Mouse (Mus musculus): ENCODE measurements around the gene Slc26a5.
A peak's percentile ranks its signal among the peaks of the same experiment; 100 is the strongest.

Slc26a5 gene

DNA sequence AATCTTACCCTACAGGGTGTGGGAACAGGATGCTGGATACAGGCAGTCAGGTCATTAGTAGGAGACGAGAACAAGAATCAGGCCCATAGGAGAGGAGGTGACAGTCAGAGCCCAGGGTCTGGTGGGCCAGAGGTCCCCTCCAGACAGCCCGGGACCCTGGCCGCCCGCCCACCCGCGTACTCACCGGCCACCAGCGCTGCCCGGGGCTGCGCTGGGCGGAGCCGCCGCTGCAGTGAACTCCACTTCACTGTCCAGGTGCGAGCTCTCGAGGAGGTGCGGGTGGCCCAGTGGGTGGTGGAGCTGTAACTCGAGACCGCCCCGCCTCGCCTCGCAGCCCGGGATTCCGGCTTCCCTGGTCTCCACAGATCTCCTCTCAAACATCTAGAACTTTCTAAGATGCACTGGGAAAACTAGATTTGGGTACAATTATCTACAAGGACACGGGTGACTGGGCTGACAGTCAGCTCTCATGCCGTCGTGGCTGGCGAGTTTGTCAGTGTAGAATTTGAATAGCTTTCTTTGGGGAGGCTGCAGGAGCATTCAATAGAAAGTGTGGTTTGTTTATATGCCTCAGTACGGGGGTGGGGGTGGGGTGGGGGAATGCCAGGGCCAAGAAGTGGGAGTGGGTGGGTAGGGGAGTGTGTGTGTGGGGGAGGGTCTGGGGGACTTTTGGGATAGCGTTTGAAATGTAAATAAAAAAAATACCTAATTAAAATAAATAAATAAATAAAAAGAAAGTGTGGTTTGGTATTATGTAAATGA lies at the start of gene Slc26a5:
Gene Slc26a5, minus strand, starts transcription at position 259 of the 762 bp plus-strand sequence.
- peak; percentile 43 for DNase-seq (ENCODE audit: low spot score)

- no peak for DNase-seq (ENCODE audit: low spot score)
These were observed 49.4 kb upstream of the Slc26a5 start for GRCm38 (mm10) chr5:21914776-21915175.

DNA sequence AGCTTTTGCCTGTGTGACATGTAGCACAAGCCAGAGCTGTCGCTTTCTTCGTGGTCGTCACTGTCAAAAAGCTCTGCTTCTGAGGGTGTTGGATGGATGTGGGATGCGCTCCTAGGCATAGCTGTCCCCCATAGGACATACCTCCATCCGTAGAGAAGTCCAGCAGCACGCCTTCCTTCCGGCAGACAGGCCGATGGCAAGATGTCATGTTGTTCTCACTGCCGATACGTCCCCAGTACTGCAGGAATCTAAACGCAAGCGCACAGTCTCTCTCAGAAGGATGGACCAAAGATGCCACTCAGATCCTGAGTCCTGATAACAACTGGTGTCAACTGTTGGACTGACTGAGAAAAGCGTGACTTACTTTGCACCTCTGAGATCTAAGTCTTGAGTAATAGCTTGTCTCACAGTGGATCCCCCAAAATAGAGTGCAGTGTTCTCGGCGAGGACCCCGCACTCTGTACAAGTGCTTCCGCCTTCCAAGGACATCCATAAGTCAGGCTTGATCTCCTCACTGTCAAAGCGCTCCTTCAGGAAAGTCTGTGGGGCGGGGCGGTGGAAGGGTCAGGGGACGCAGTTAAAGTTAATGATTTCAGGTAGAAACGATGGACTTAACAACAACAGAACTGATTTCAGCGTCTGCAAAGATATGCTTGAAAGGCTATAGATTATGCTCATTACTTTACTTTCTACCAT lies 47.6 kb upstream of the Slc26a5 start:
- DNase-seq (ENCODE audit: low spot score), result no peak

DNA sequence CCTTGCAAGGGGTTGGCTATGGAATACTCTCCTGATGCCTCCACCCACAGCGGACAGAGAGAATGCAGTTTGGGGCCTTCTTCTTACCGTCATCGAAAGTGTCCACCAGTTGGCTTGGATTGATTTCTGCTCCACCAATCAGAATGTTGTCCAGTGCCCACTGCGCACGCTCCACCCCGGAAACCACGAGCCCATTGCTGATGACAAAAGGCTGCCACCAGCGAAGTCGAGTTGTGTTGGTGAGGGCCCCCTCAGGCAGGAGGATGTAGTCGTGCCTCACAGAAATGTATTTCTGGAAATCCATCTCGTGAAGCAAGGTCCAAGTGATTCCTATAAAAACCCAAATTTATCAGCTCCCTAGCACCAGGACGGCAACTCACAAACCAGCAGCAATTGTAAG lies 45.3 kb upstream of the Slc26a5 start:
- DNase-seq (ENCODE audit: low spot score), result no peak

GRCm38 (mm10) chr5:21909713-21910112 lies 44.3 kb upstream of the Slc26a5 start:
- no peak for DNase-seq (ENCODE audit: low spot score)

DNA sequence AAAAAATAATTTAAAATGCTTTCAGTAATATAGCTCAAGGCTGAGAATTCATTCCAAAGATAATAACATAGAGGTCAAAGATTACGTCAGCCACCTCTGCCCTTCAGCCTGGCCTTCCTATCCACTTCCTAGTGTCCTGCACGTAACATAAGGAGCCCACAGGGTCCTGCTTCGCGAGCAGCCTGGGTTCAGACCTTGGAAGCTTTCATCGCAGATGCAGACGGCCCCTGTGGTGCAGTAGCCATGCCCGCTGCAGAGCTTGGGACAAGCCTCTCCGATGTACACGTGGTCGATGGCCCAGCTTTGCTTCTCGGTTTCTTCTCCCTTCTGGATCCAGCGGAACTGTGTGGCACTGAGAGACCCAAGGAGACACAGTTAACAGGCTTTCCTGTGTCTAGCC lies 36.0 kb upstream of the Slc26a5 start:
- DNase-seq (ENCODE audit: low spot score), result no peak

GRCm38 (mm10) chr5:21900891-21901290 lies 35.5 kb upstream of the Slc26a5 start:
- DNase-seq (ENCODE audit: low spot score), result no peak

- DNase-seq (ENCODE audit: low spot score), result no peak
These were observed 33.5 kb upstream of the Slc26a5 start for GRCm38 (mm10) chr5:21898875-21899274.

DNA sequence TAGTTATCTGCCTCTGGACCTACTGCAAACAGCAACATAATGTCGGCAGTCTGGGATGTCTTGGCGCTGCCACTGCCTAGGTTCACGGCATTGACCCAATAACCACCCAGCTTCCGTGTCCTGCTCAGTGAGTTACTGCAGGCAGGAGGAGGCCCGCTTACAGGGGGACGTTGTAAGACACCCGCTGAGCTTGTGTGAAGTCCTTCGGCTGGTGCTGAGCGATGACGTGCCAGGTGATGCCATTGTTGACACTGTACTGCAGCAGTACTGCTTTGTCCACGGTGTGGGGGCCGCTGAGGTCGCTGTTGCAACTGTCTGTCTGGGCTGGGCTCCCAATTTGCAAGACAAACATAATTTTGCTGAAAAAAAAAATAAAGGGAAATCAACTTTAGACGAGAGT lies 31.2 kb upstream of the Slc26a5 start:
- DNase-seq (ENCODE audit: low spot score), result no peak

GRCm38 (mm10) chr5:21894168-21894567 lies 28.8 kb upstream of the Slc26a5 start:
- no peak for DNase-seq (ENCODE audit: low spot score)

GRCm38 (mm10) chr5:21866750-21867149 lies 1.3 kb upstream of the Slc26a5 start:
- no peak for DNase-seq (ENCODE audit: low spot score)

DNA sequence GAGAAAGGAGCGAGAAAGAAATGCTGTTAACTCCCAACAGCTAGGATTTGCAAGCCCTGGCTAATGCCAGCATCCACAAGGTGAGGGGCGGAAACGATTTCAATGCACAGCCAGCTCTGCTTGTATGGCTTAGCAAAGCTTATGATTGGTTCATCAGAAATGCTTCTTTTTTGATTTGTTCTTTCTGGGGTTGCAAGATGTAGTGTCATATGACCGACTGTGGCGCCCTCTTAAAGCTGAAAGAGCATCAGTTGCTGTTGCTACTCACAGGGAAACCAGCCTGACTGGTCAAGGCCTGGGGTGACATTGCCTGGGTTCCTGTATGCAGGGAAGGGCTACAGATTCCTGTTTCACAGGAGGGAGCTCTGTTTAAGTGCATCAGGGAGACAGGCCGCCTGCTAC lies 908 bp upstream of the Slc26a5 start:
- peak; percentile 41 for DNase-seq (ENCODE audit: low spot score)

DNA sequence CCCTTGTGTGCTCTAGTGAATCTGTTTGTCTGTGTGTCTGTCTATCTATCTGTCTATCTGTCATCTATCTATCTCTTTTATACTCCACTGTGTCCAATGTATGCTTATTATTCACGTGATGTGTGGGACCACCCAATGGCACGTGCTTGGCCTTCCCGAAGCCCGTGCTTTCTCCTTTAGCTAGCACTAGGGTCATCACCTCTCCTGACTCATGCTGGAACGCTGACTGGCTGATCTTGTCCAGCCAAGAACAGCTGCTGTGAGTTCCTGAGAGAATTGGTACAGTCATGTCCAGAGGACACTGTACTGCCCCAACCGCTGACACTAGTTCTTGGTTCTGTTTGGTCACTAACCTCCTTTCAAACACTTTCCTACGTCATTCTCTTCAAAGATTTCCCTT lies 6.8 kb downstream of the Slc26a5 start:
- DNase-seq (ENCODE audit: low spot score), result no peak

- DNase-seq (ENCODE audit: low spot score), result peak; percentile 45
These were observed 13.6 kb downstream of the Slc26a5 start for GRCm38 (mm10) chr5:21851679-21852340.

GRCm38 (mm10) chr5:21847438-21847837 lies 18.0 kb downstream of the Slc26a5 start:
- no peak for DNase-seq (ENCODE audit: low spot score)

- no peak for DNase-seq (ENCODE audit: low spot score)
These were observed 18.7 kb downstream of the Slc26a5 start for GRCm38 (mm10) chr5:21846616-21847290.

DNA sequence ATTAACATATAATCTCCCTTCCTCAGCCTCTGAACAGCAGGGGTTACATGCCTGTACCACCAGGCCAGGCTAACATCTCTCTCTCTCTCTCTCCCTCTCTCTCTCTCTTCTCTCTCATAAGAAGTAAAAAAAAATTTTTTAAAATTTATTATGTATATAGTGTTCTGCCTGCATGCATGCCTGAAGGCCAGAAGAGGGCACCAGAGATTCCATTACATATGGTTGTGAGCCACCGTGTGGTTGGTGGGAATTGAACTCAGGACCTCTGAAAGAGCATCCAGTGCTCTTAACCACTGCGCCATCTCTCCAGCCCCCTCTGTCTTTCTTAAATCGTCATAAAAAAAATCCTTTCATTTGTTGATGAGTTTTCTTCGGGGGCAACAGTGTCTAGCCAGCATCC lies 20.7 kb downstream of the Slc26a5 start:
- DNase-seq (ENCODE audit: low spot score), result peak; percentile 16

DNA sequence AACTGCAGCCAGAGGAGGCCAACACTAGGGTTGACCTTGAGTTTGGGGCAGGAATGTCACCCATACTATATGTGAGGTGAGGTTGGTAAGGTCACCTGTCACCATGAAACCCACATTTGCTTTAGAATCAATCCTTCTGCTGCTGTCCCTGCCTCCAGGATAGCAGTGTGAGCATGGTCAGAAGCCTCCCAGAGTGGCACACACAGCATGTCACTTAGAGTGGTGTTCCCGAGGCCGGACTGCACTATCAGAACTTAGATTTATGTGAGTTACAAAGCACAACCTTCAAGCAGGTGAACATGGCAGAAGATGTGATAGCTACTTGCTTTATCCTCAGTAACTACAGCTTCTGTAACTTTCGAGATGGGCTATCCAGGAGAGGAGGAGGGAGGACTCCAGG lies 33.6 kb downstream of the Slc26a5 start:
- no peak for DNase-seq (ENCODE audit: low spot score)

DNA sequence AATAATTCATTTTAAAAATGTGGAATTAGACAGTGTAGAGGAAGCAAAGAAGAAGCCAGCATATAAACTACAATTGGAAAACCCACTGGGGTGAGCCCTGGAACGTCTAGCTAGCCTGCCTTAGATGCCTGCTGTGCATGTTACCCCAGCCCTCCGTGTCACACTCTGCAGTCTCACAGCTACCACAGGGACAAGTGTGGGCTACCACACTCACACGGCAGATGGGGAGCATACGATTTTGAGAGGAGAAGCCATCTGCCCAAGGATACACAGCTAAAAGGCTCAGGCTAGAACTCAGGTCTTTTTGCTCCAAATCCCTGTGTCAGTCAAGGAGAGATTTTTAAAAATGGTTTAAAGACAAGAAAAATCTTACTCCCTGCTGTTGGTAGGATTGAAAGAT lies 36.5 kb downstream of the Slc26a5 start:
- no peak for DNase-seq (ENCODE audit: low spot score)

- DNase-seq (ENCODE audit: low spot score), result peak; percentile 5
These were observed 37.8 kb downstream of the Slc26a5 start for GRCm38 (mm10) chr5:21827643-21828042.

DNA sequence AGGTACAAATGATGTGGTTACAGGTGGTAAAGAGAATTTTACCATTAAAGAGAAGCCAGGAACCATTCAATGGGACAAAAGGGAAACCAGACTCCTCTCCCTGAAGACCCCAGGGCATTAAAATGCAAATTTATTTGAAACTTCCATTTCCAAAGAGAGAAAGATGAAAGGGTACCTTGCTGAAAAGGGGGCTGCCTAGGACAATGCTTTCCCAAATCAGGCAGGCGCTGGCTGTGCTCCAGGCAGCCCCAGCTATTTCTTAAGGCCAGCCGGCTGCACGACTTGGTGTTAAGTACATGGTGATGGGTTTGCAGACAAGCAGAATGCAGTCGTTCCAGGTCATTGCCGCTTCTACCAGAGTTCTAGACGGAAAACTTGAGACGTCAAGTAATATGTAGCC lies 39.0 kb downstream of the Slc26a5 start:
- DNase-seq (ENCODE audit: low spot score), result no peak

DNA sequence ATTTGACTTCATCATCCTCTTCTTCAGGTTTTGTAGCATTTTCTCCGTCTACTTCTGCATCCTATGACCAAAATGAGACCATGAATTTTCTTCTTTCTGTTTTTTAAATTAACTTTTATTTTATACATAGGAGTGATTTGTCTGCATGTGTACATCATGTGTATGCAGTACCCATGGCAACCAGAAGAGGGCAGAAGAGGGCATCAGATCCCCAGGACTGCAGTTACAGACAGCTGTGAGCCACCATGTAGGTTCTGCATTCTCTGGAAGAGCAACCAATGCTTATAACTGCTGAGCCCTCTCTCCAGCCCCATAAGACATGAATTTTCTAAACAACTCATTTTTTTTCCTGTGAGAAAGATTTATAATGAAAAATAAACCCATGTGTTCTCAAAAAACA lies 51.4 kb downstream of the Slc26a5 start:
- peak; percentile 55 for DNase-seq (ENCODE audit: low spot score)

DNA sequence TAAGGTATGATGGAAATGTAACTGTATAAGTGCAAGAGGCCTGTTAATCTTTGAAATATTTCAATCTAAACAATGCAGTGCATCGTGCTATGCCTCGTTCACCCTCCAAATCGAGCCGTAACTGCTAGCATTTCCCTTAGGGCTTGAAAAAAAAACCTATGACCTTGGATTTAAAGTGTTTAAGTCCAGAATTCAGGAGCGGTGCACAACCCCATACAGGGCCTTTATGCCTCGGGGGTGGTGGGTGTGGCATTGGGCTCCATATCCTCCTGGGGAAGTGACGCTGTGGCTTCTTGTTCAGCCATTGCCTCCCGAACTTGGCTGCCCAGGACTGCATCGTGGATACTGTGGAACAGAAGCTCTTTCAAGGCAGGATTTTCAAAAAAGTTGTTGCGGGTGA lies 54.5 kb downstream of the Slc26a5 start:
- no peak for DNase-seq (ENCODE audit: low spot score)
